Mouse (Mus musculus): ENCODE data around the gene Serinc4.

The Serinc4 gene

GRCm38 (mm10) chr2:121396624-121397023 is 60.0 kb downstream of the Serinc4 start:
- DNase-seq (ENCODE audit: low read depth, low spot score) = peak; percentile 78

Measured in A20 (cell line).